Mouse (Mus musculus) layer of hippocampus, adult 18-20 months (tissue): Measurements from ENCODE around the gene Hemk1. TPM values are rescaled to one million over a fixed set of nuclear protein-coding genes. Genes with fewer than 3 reads are reported as not detected.

Experiments
- total RNA-seq, 2 experiments: library from RNA; stranded (reverse); gene quantifications; 2 replicates each; pipeline ENCODE4 v1.2.3; 2021

Hemk1 gene
- total RNA-seq, 2 experiments from 2014 or later: 14.5 to 14.9 TPM

Other genes starting within 250 kb of the Hemk1 start
- gene Dock3, start 106.4 kb downstream of the Hemk1 start, total RNA-seq: 100 to 1,000 TPM; 105 to 112 TPM
- 1 to 10 TPM; 1.8 to 2.2 TPM for gene Mapkapk3, start 48.5 kb downstream of the Hemk1 start, total RNA-seq
- 1 to 10 TPM; 3.0 to 6.3 TPM for gene Cish, start 42.3 kb downstream of the Hemk1 start, total RNA-seq
- gene 6430571L13Rik, start 2.3 kb upstream of the Hemk1 start, total RNA-seq: 1 to 10 TPM; 2.5 to 3.2 TPM
- gene Cacna2d2, start 61.3 kb upstream of the Hemk1 start, total RNA-seq: 10 to 100 TPM; 15.1 to 17.7 TPM
- gene Tmem115, start 195.6 kb upstream of the Hemk1 start, total RNA-seq: 10 to 100 TPM; 41.7 to 42.3 TPM
- gene Cyb561d2, start 203.8 kb upstream of the Hemk1 start, total RNA-seq: 10 to 100 TPM; 15.4 to 17.2 TPM
- gene Nprl2, start 203.9 kb upstream of the Hemk1 start, total RNA-seq: 10 to 100 TPM; 40.6 to 44.5 TPM
- 1 to 10 TPM; 5.7 to 6.2 TPM for gene Zmynd10, start 208.9 kb upstream of the Hemk1 start, total RNA-seq
- 10 to 100 TPM; 16.3 to 18.1 TPM for gene Rassf1, start 213.2 kb upstream of the Hemk1 start, total RNA-seq
- 10 to 100 TPM; 86.2 to 86.5 TPM for gene Tusc2, start 224.9 kb upstream of the Hemk1 start, total RNA-seq
- 10 to 100 TPM; 15.8 to 16.6 TPM for gene Hyal2, start 229.6 kb upstream of the Hemk1 start, total RNA-seq
- gene Hyal1, start 238.6 kb upstream of the Hemk1 start, total RNA-seq: 1 to 10 TPM; 5.1 to 7.3 TPM
- 10 to 100 TPM; 10.7 to 13.5 TPM for gene Naa80, start 240.5 kb upstream of the Hemk1 start, total RNA-seq
- 1 to 10 TPM; 1.1 to 1.4 TPM for gene Hyal3, start 242.5 kb upstream of the Hemk1 start, total RNA-seq
- gene Ifrd2, start 249.3 kb upstream of the Hemk1 start, total RNA-seq: 10 to 100 TPM; 12.5 to 13.2 TPM